9 mouse cellular contexts compared by ENCODE assay signal in the genomic region with DNA sequence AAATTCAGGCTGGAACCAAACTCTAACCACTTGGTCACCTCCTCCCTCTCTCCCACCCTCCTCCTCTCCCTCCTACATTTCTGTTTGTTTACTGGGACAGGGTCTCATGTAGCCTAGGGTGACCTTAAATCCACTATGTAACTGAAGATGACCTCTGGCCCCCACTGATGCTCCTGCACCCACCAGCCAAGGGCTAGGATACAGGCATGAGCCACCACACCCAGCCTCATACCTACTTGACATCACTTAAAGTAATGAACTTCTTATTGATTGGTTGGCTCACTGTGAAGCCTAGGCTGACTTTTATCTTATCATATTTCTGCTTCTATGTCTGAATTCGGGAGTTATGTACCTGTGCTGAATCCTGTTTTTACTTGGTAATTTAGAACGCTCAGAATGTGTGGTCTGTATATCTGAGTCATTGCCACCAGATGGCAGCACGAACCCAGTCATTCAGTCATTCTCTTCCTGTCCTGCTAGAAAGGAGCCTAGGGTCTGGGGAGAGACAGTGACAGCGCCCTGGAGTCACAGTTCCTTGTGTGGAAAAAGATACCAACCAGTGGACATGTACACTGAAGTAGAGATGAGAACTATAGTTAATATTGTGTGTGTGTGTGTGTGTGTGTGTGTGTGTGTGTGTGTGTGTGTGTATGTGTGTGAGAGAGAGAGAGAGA. TPM values are rescaled to one million over a fixed set of nuclear protein-coding genes. Genes with fewer than 3 reads are reported as not detected.
DNase-seq lines count a peak whose midpoint lies in the region; ATAC-seq and TF ChIP-seq lines count a peak whose summit lies in the region.
"Had no signal": no experiment of that assay in that cellular context is flagged by ENCODE, and none has a peak within 500 bp of the region (broad histone marks: within the 10 kb centered on the region; RNA-seq: fewer than 3 reads in every experiment).

No protein-coding gene starts in this region.

- H3K9ac ChIP-seq in midbrain, embryonic 13.5 days (replicated peaks): no peak overlapping the region
- H3K9ac ChIP-seq in stomach, embryonic 16.5 days (ENCODE audit: low read length): no peak overlapping the region
- H3K9ac ChIP-seq: embryonic facial prominence, embryonic 13.5 days had no signal

- peak; percentile 82 for ATAC-seq in midbrain, embryonic 13.5 days
- 0 out of 2 replicates have a peak, but pooled peaks have one; percentile 56 for ATAC-seq in stomach, embryonic 16.5 days (ENCODE audit: insufficient read depth, low FRiP score)

- H3K9me3 ChIP-seq in midbrain, embryonic 13.5 days: no peaks in the 10 kb centered on the region
- no peaks in the 10 kb centered on the region for H3K9me3 ChIP-seq in stomach, embryonic 16.5 days (replicated peaks; ENCODE audit: control insufficient read depth, low read length)
- H3K9me3 ChIP-seq: embryonic facial prominence, embryonic 13.5 days had no signal

- no peak overlapping the region for H3K4me3 ChIP-seq in gastrocnemius, adult 2 months
- H3K4me3 ChIP-seq in midbrain, embryonic 13.5 days (replicated peaks): no peak overlapping the region
- no peak overlapping the region for H3K4me3 ChIP-seq in stomach, embryonic 16.5 days (replicated peaks; ENCODE audit: low read length)
- H3K4me3 ChIP-seq: embryonic facial prominence, embryonic 13.5 days had no signal

- WGBS in midbrain, embryonic 13.5 days: 13% methylated on average over 4 of the region's 4 CpGs
- WGBS in stomach, embryonic 16.5 days: 4% methylated on average over 4 of the region's 4 CpGs

- H3K4me1 ChIP-seq in midbrain, embryonic 13.5 days (replicated peaks): no peaks in the 10 kb centered on the region
- peaks cover 2% of the 10 kb centered on the region; the same call in 1 of the 2 replicates for H3K4me1 ChIP-seq in stomach, embryonic 16.5 days (ENCODE audit: control insufficient read depth, insufficient read depth, low read length)
- H3K4me1 ChIP-seq: embryonic facial prominence, embryonic 13.5 days had no signal

- no peak overlapping the region for H3K27ac ChIP-seq in gastrocnemius, adult 2 months
- no peak overlapping the region for H3K27ac ChIP-seq in midbrain, embryonic 13.5 days
- no peak overlapping the region for H3K27ac ChIP-seq in stomach, embryonic 16.5 days (ENCODE audit: low read length)
- H3K27ac ChIP-seq: embryonic facial prominence, embryonic 13.5 days had no signal

- peak; percentile 86 for TF ChIP-seq CTCF in gastrocnemius, adult 2 months (IDR thresholded peaks at IDR 0.05)

- no peaks in the 10 kb centered on the region for H3K27me3 ChIP-seq in midbrain, embryonic 13.5 days
- no peaks in the 10 kb centered on the region for H3K27me3 ChIP-seq in stomach, embryonic 16.5 days (ENCODE audit: control insufficient read depth, insufficient read depth, low read length)

- intact Hi-C loops in gastrocnemius, adult 2 months (cut with DNase I): loop anchor here (1.0 kb wide), 1 partner anchor 211 kb away; no protein-coding TSS in a partner anchor
- intact Hi-C loops in left cerebral cortex, postnatal 36 days (cut with DNase I): loop anchor here (1.0 to 10.0 kb wide), 2 partner anchors 211 to 440 kb away; partner anchors contain the start of gene St8sia1

- DNase-seq in urinary bladder, postnatal 25 days (ENCODE audit: low spot score): peak; percentile 64
- DNase-seq in urinary bladder, postnatal 10 days (ENCODE audit: low spot score): no peak
- DNase-seq in cerebellum, postnatal 14 days: peak; percentile 81 to 86
- peak; percentile 64 for DNase-seq in gastrocnemius, adult 2 months
- DNase-seq in induced T-regulatory cell, adult 2 months (ENCODE audit: low read depth): peak; percentile 82
- peak; percentile 49 to 67 for DNase-seq in left cerebral cortex, postnatal 36 days (ENCODE audit: low spot score in 2 of 2)

- H3K36me3 ChIP-seq in midbrain, embryonic 13.5 days: no peaks in the 10 kb centered on the region
- H3K36me3 ChIP-seq in stomach, embryonic 16.5 days (ENCODE audit: control insufficient read depth, insufficient read depth, low read length): no peaks in the 10 kb centered on the region
- H3K36me3 ChIP-seq: embryonic facial prominence, embryonic 13.5 days had no signal

- no peak overlapping the region for H3K4me2 ChIP-seq in midbrain, embryonic 13.5 days (replicated peaks)
- H3K4me2 ChIP-seq in stomach, embryonic 16.5 days (ENCODE audit: low read depth, low read length): no peak overlapping the region
- H3K4me2 ChIP-seq: embryonic facial prominence, embryonic 13.5 days had no signal

RNA-seq across cellular contexts. Expression of gene Ldhb, which starts 17.0 kb away (rescaled TPM):
- 1,000 to 10,000 TPM in 1 of 2 experiments, 100 to 1,000 TPM in 1; 299 to 1,071 TPM for total RNA-seq in gastrocnemius, adult 2 months (2021)
- 100 to 1,000 TPM; 783 to 917 TPM for total RNA-seq in left cerebral cortex, postnatal 36 days (2021)
- 466 and 473 TPM in 2 replicates for polyA plus RNA-seq in midbrain, embryonic 13.5 days (2015; fragmentation: Nextera tagmentation; extraction: Ambion mirVana)
- 156 and 159 TPM in 2 replicates for polyA plus RNA-seq in stomach, embryonic 16.5 days (2015; fragmentation: Nextera tagmentation; extraction: Ambion mirVana)

RNA-seq across cellular contexts. Expression of gene Kcnj8, which starts 46.6 kb away (rescaled TPM):
- total RNA-seq in gastrocnemius, adult 2 months (2021): 1 to 10 TPM; 8.2 to 8.4 TPM
- total RNA-seq in left cerebral cortex, postnatal 36 days (2021): 1 to 10 TPM; 2.2 to 2.7 TPM
- polyA plus RNA-seq in midbrain, embryonic 13.5 days (2015; fragmentation: Nextera tagmentation; extraction: Ambion mirVana): 11.0 and 11.4 TPM in 2 replicates
- polyA plus RNA-seq in stomach, embryonic 16.5 days (2015; fragmentation: Nextera tagmentation; extraction: Ambion mirVana): 51.8 and 57.9 TPM in 2 replicates

RNA-seq across cellular contexts. Expression of gene Gys2, which starts 51.9 kb away (rescaled TPM):
- not detected for total RNA-seq in gastrocnemius, adult 2 months (2021)
- total RNA-seq in left cerebral cortex, postnatal 36 days (2021): not detected
- 0.05 TPM in 1 of 2 replicates, not detected in the other for polyA plus RNA-seq in midbrain, embryonic 13.5 days (2015; fragmentation: Nextera tagmentation; extraction: Ambion mirVana)
- polyA plus RNA-seq in stomach, embryonic 16.5 days (2015; fragmentation: Nextera tagmentation; extraction: Ambion mirVana): 2.7 and 3.4 TPM in 2 replicates
- polyA plus RNA-seq: embryonic facial prominence, embryonic 13.5 days had no signal
